Mouse (Mus musculus) neural tube, embryonic 11.5 days (tissue): ENCODE results near the gene Psd4. TPM values are rescaled to one million over a fixed set of nuclear protein-coding genes. Genes with fewer than 3 reads are reported as not detected.

ENCODE experiments used
- ATAC-seq: fragments of 200-750 bp; cut with Nextera tagmentation; 2 replicates; pipeline ENCODE4 v1.8.0; 2017; ENCODE audit warnings: moderate number of reproducible peaks, mild to moderate bottlenecking, moderate TSS enrichment, moderate library complexity; ENCODE audit not compliant: insufficient read depth, low FRiP score, low TSS enrichment
- DNase-seq: peaks from one replicate; pipeline ENCODE4 v3.0.0-alpha.2; 2015; ENCODE audit warnings: low spot score
- H3K27ac ChIP-seq: fragments of 300-500 bp; sonication (generic); 2 replicates; pipeline ENCODE4 v1.5.1; 2014; ENCODE audit warnings: low read depth, mild to moderate bottlenecking, low read length
- H3K27me3 ChIP-seq: fragments of 300-500 bp; sonication (generic); 2 replicates; pipeline ENCODE4 v1.6.1; 2014; ENCODE audit warnings: mild to moderate bottlenecking, low read length, mixed read lengths; ENCODE audit not compliant: control insufficient read depth, insufficient read depth
- H3K36me3 ChIP-seq: fragments of 300-500 bp; sonication (generic); 2 replicates; pipeline ENCODE4 v1.6.1; 2014; ENCODE audit warnings: mild to moderate bottlenecking, low read length, moderate library complexity, mixed read lengths; ENCODE audit not compliant: control insufficient read depth, insufficient read depth
- H3K4me1 ChIP-seq: fragments of 300-500 bp; sonication (generic); 2 replicates; pipeline ENCODE4 v1.6.1; 2014; ENCODE audit warnings: low read length, mixed read lengths; ENCODE audit not compliant: control insufficient read depth, insufficient read depth
- H3K4me2 ChIP-seq: fragments of 300-500 bp; sonication (generic); 2 replicates; pipeline ENCODE4 v1.6.1; 2014; ENCODE audit warnings: low read depth, mild to moderate bottlenecking, moderate library complexity
- H3K4me3 ChIP-seq: fragments of 300-500 bp; sonication (generic); 2 replicates; pipeline ENCODE4 v1.5.1; 2014; ENCODE audit warnings: low read depth, low read length
- H3K9ac ChIP-seq: fragments of 300-500 bp; sonication (generic); 2 replicates; pipeline ENCODE4 v1.6.1; 2014; ENCODE audit warnings: mild to moderate bottlenecking, low read length
- H3K9me3 ChIP-seq: fragments of 300-500 bp; sonication (generic); 2 replicates; pipeline ENCODE4 v1.6.1; 2016; ENCODE audit warnings: low read length; ENCODE audit not compliant: control insufficient read depth
- WGBS: fragments of 180-500 bp; shearing (Covaris S2); extraction: QIAGEN DNeasy Blood & Tissue Kit; methylation state at CpG from one replicate; pipeline ENCODE4 v1.1.7; 2014; 5-methylcytosine and 5-hydroxymethylcytosine counted together
- polyA plus RNA-seq: library from polyadenylated mRNA; unstranded; fragments of >200 nt; fragmentation: Nextera tagmentation; extraction: Ambion mirVana; gene quantifications from 2 replicates; pipeline ENCODE4 v1.2.1, GENCODE M21; 2014

Gene Psd4
- 0.65 and 1.2 TPM in 2 replicates for polyA plus RNA-seq

GRCm38 (mm10) chr2:24367030-24367894, at the start of gene Psd4:
Gene Psd4 (plus strand): TSS chr2:24367580.
- peak within 1 kb of the TSS; percentile 58 for H3K4me2 ChIP-seq
- peak within 1 kb of the TSS; percentile 14; the same call in 1 of the 2 replicates for H3K9ac ChIP-seq
- no peak within 1 kb of the TSS for H3K27ac ChIP-seq
- H3K4me1 ChIP-seq: no peaks in the 10 kb centered on the region
- DNase-seq: peak; percentile 60
- no peaks in the 10 kb centered on the region for H3K36me3 ChIP-seq
- WGBS: 4% methylated on average over 47 of the region's 47 CpGs
- H3K27me3 ChIP-seq: peaks cover 6% of the 10 kb centered on the region; the same call in 1 of the 2 replicates
- H3K9me3 ChIP-seq: no peaks in the 10 kb centered on the region
- peak within 1 kb of the TSS; percentile 33 for H3K4me3 ChIP-seq
- peak; percentile 81 for ATAC-seq

GRCm38 (mm10) chr2:24317919-24318598, 49.3 kb upstream of the Psd4 start:
- no peak overlapping the region for H3K4me2 ChIP-seq
- ATAC-seq (no peak), DNase-seq (no peak)
- H3K36me3 ChIP-seq: no peaks in the 10 kb centered on the region
- H3K4me3 ChIP-seq: no peak overlapping the region
- H3K9me3 ChIP-seq: no peaks in the 10 kb centered on the region
- no peaks in the 10 kb centered on the region for H3K4me1 ChIP-seq
- H3K9ac ChIP-seq: no peak overlapping the region
- WGBS: 86% methylated on average over 4 of the region's 4 CpGs
- H3K27me3 ChIP-seq: no peaks in the 10 kb centered on the region
- H3K27ac ChIP-seq: no peak overlapping the region

GRCm38 (mm10) chr2:24335333-24335732, 32.0 kb upstream of the Psd4 start:
- Histone ChIP-seq H3K4me1 (no peaks in the 10 kb centered on the region), H3K9me3 (no peaks in the 10 kb centered on the region), H3K9ac (no peak overlapping the region), H3K4me2 (no peak overlapping the region), H3K36me3 (no peaks in the 10 kb centered on the region), H3K27me3 (no peaks in the 10 kb centered on the region), H3K27ac (no peak overlapping the region), H3K4me3 (no peak overlapping the region)
- WGBS: 64% methylated on average over 3 of the region's 3 CpGs
- no peak for DNase-seq
- no peak for ATAC-seq

GRCm38 (mm10) chr2:24336545-24336944, 30.8 kb upstream of the Psd4 start, which contains the start of gene Il1rn:
Gene Il1rn (plus strand): TSS chr2:24336853.
- no peak for DNase-seq
- 79% methylated on average over 2 of the region's 2 CpGs for WGBS
- Histone ChIP-seq H3K36me3 (no peaks in the 10 kb centered on the region), H3K4me1 (no peaks in the 10 kb centered on the region), H3K4me2 (no peak within 1 kb of the TSS), H3K27ac (no peak within 1 kb of the TSS), H3K9me3 (no peaks in the 10 kb centered on the region), H3K27me3 (no peaks in the 10 kb centered on the region), H3K4me3 (no peak within 1 kb of the TSS), H3K9ac (no peak within 1 kb of the TSS)
- ATAC-seq: no peak

- DNase-seq: no peak
- Histone ChIP-seq H3K4me2 (no peak overlapping the region), H3K4me3 (no peak overlapping the region), H3K27me3 (no peaks in the 10 kb centered on the region), H3K4me1 (no peaks in the 10 kb centered on the region), H3K9me3 (no peaks in the 10 kb centered on the region), H3K27ac (no peak overlapping the region), H3K36me3 (no peaks in the 10 kb centered on the region), H3K9ac (no peak overlapping the region)
- 73% methylated on average over 3 of the region's 3 CpGs for WGBS
- ATAC-seq: no peak
Observed at GRCm38 (mm10) chr2:24341395-24341885, 25.9 kb upstream of the Psd4 start.

- Histone ChIP-seq H3K36me3 (no peaks in the 10 kb centered on the region), H3K4me2 (no peak overlapping the region), H3K4me1 (no peaks in the 10 kb centered on the region), H3K9ac (no peak overlapping the region), H3K27ac (no peak overlapping the region), H3K27me3 (no peaks in the 10 kb centered on the region), H3K9me3 (no peaks in the 10 kb centered on the region), H3K4me3 (no peak overlapping the region)
- WGBS: 81% methylated on average over 4 of the region's 4 CpGs
- ATAC-seq: no peak
- no peak for DNase-seq
Observed at GRCm38 (mm10) chr2:24344619-24345018, 22.8 kb upstream of the Psd4 start.

GRCm38 (mm10) chr2:24345056-24345455, 22.3 kb upstream of the Psd4 start:
- no peaks in the 10 kb centered on the region for H3K9me3 ChIP-seq
- H3K4me3 ChIP-seq: no peak overlapping the region
- no peak overlapping the region for H3K9ac ChIP-seq
- no peaks in the 10 kb centered on the region for H3K27me3 ChIP-seq
- no peak overlapping the region for H3K27ac ChIP-seq
- H3K36me3 ChIP-seq: no peaks in the 10 kb centered on the region
- no peak overlapping the region for H3K4me2 ChIP-seq
- ATAC-seq: no peak
- no peak for DNase-seq
- WGBS: 71% methylated on average over 8 of the region's 8 CpGs
- no peaks in the 10 kb centered on the region for H3K4me1 ChIP-seq

GRCm38 (mm10) chr2:24347926-24348325, 19.5 kb upstream of the Psd4 start:
- no peak for ATAC-seq
- no peaks in the 10 kb centered on the region for H3K9me3 ChIP-seq
- no peak overlapping the region for H3K4me3 ChIP-seq
- WGBS: 92% methylated on average over 1 of the region's 1 CpGs
- H3K27me3 ChIP-seq: no peaks in the 10 kb centered on the region
- H3K9ac ChIP-seq: no peak overlapping the region
- H3K27ac ChIP-seq: no peak overlapping the region
- DNase-seq: no peak
- no peaks in the 10 kb centered on the region for H3K4me1 ChIP-seq
- H3K36me3 ChIP-seq: no peaks in the 10 kb centered on the region
- H3K4me2 ChIP-seq: no peak overlapping the region
